Mouse (Mus musculus): ENCODE results near the gene Lancl2. TPM values are rescaled to one million over a fixed set of nuclear protein-coding genes. Genes with fewer than 3 reads are reported as not detected.

Lancl2 gene
- total RNA-seq, 1 experiment from 2014 or later = 20.7 TPM

- DNase-seq = no peak
These were observed 65.0 kb downstream of the Lancl2 start for GRCm38 (mm10) chr6:57767112-57767868.

GRCm38 (mm10) chr6:57768948-57769525 is 66.7 kb downstream of the Lancl2 start:
- no peak for DNase-seq

- no peak for DNase-seq
These were observed 68.3 kb downstream of the Lancl2 start for GRCm38 (mm10) chr6:57770467-57771190.

- DNase-seq = no peak
These were observed 71.5 kb downstream of the Lancl2 start for GRCm38 (mm10) chr6:57773792-57774191.

GRCm38 (mm10) chr6:57780359-57780758 is 78.0 kb downstream of the Lancl2 start:
- no peak for DNase-seq

GRCm38 (mm10) chr6:57782658-57783057 is 80.3 kb downstream of the Lancl2 start:
- no peak for DNase-seq

- DNase-seq = peak; percentile 11
These were observed 81.9 kb downstream of the Lancl2 start for GRCm38 (mm10) chr6:57784251-57784650.

GRCm38 (mm10) chr6:57787376-57787775 is 85.0 kb downstream of the Lancl2 start:
- DNase-seq = no peak

Other genes starting within 250 kb of the Lancl2 start
- 43.1 and 44.9 TPM in 2 replicates for gene Ppm1k, start 167.1 kb upstream of the Lancl2 start, total RNA-seq (2021)
- 13.2 and 14.7 TPM in 2 replicates for gene Herc6, start 121.5 kb upstream of the Lancl2 start, total RNA-seq (2021)
- 22.5 and 23.7 TPM in 2 replicates for gene Pyurf, start 10.5 kb upstream of the Lancl2 start, total RNA-seq (2021)
- gene Vopp1, start 122.6 kb downstream of the Lancl2 start, total RNA-seq (2021) = 17.9 and 20.4 TPM in 2 replicates
- gene Vmn1r21, start 147.8 kb downstream of the Lancl2 start, total RNA-seq (2021) = not detected in 2 replicates
- gene Vmn1r22, start 205.5 kb downstream of the Lancl2 start, total RNA-seq (2021) = not detected in 2 replicates
- gene Vmn1r23, start 224.3 kb downstream of the Lancl2 start, total RNA-seq (2021) = not detected in 2 replicates

Measured in adrenal gland, postnatal 14 days (tissue).